ENCODE assay signal across 8 mouse cellular contexts in the genomic region with DNA sequence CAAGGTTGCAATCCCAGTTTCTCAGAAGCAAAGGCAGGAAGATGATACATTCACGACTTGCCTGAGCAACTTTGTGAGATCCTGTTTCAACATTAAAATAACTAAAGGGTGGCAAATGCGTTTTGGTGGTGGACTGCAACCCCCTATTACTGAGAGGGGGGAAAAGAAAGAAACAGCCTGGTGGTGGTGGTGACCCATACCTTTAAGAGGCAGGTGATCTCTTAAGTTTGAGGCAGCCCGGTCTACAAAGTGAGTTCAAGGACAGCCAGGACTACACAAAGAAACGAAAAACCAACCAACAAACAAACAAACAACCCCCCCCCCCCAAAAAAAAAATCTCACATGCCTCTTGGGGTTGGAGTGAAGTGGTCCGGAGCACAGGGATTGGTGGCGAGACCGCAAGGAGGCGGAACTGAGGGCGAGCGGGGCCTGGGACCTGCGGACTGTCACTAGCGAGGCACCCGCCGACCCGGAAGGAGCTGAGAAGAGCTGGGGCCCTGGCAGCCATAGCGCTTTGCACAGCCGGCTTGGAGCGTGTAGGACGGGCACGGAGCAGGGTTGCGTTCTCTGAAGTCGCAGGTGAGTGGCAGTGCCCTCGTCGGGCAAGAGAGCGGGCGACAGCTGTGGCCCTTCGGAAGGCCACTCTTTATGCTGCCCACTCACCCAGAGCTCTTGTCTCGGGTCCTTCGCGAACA. TPM values are rescaled to one million over a fixed set of nuclear protein-coding genes. Genes with fewer than 3 reads are reported as not detected.
DNase-seq lines count a peak whose midpoint lies in the region; ATAC-seq and TF ChIP-seq lines count a peak whose summit lies in the region.

Gene Sec24a (minus strand): TSS at position 422 of the 695 bp plus-strand sequence.
Gene Sar1b (plus strand): TSS at position 475 of the 695 bp plus-strand sequence.

- ATAC-seq in erythroblast, adult 5-6 weeks (replicated peaks; ENCODE audit: low FRiP score, poor library complexity, severe bottlenecking) = peak; percentile 99
- peak; percentile 91 for ATAC-seq in kidney, embryonic 15.5 days (replicated peaks; ENCODE audit: low FRiP score)

- peak within 1 kb of the TSS; percentile 83 for H3K4me2 ChIP-seq in kidney, embryonic 15.5 days

- WGBS in heart, embryonic 10.5 days = under 1% methylated on average over 30 of the region's 30 CpGs
- whole genome bisulfite sequencing in kidney, embryonic 15.5 days = 1% methylated on average over 30 of the region's 30 CpGs

- DNase-seq in CD4-positive helper T cell, adult 2 months (ENCODE audit: low read depth, low spot score) = peak; percentile 88
- peak; percentile 95 for DNase-seq in brain, embryonic 14.5 days (ENCODE audit: low read depth)
- peak; percentile 93 for DNase-seq in heart, embryonic 10.5 days (ENCODE audit: low spot score)
- peak; percentile 87 for DNase-seq in liver
- DNase-seq in monocyte, adult 2 months (ENCODE audit: low read depth in 1 of 2, low spot score in 2 of 2) = peak; percentile 45 to 73
- DNase-seq in spleen, postnatal 14 days (ENCODE audit: low spot score in 2 of 2) = peak; percentile 66 to 77

- H3K4me1 ChIP-seq in heart, embryonic 10.5 days = peaks cover 15% of the 10 kb centered on the region
- peaks cover 20% of the 10 kb centered on the region for H3K4me1 ChIP-seq in kidney, embryonic 15.5 days

- H3K36me3 ChIP-seq in heart, embryonic 10.5 days = 0 out of 2 replicates have a peak, but pooled peaks cover 4% of the 10 kb centered on the region
- no peaks in the 10 kb centered on the region for H3K36me3 ChIP-seq in kidney, embryonic 15.5 days

- peak within 1 kb of the TSS; percentile 94 for H3K9ac ChIP-seq in kidney, embryonic 15.5 days

- H3K4me3 ChIP-seq in heart, embryonic 10.5 days = peak within 1 kb of the TSS; percentile 94
- peak within 1 kb of the TSS; percentile 98 for H3K4me3 ChIP-seq in kidney, embryonic 15.5 days (replicated peaks)

- TF ChIP-seq POLR2A in brain, embryonic 14.5 days (IDR thresholded peaks at IDR 0.05; ENCODE audit: borderline replicate concordance, extremely low read depth, insufficient read depth, insufficient read length, poor library complexity, severe bottlenecking) = peak; percentile 48; the same call in 1 of the 2 replicates

- 0 out of 2 replicates have a peak, but pooled peaks cover 5% of the 10 kb centered on the region for H3K27me3 ChIP-seq in heart, embryonic 10.5 days (ENCODE audit: insufficient read depth, poor library complexity, severe bottlenecking)
- H3K27me3 ChIP-seq in kidney, embryonic 15.5 days = peaks cover 9% of the 10 kb centered on the region

- H3K27ac ChIP-seq in heart, embryonic 10.5 days = peak within 1 kb of the TSS; percentile 90
- H3K27ac ChIP-seq in kidney, embryonic 15.5 days = peak within 1 kb of the TSS; percentile 49; the same call in 1 of the 2 replicates

- H3K9me3 ChIP-seq in heart, embryonic 10.5 days = no peaks in the 10 kb centered on the region
- H3K9me3 ChIP-seq in kidney, embryonic 15.5 days (replicated peaks) = no peaks in the 10 kb centered on the region

- no peak for TF ChIP-seq CTCF in brain, embryonic 14.5 days (IDR thresholded peaks at IDR 0.05; ENCODE audit: borderline replicate concordance, extremely low read depth, insufficient read depth, insufficient read length)

RNA-seq across cellular contexts. Expression of gene Sec24a, which starts in this region (rescaled TPM):
- polyA plus RNA-seq in brain, embryonic 14.5 days (2012; rRNA removed) = 8.3 and 13.9 TPM in 2 replicates
- total RNA-seq in erythroblast, adult 5-6 weeks (2015; ENCODE audit: low replicate concordance) = 4.2 and 7.3 TPM in 2 replicates
- total RNA-seq in erythroblast, adult 5-6 weeks (2017; ENCODE audit: low replicate concordance) = 2.0 and 2.6 TPM in 2 replicates
- polyA plus RNA-seq in heart, embryonic 10.5 days (2016; fragmentation: Nextera tagmentation; extraction: Ambion mirVana) = 14.3 and 15.0 TPM in 2 replicates
- polyA plus RNA-seq in kidney, embryonic 15.5 days (2015; fragmentation: Nextera tagmentation; extraction: Ambion mirVana) = 14.3 and 15.3 TPM in 2 replicates

RNA-seq across cellular contexts. Expression of gene Sar1b, which starts in this region (rescaled TPM):
- polyA plus RNA-seq in brain, embryonic 14.5 days (2012; rRNA removed) = 91.1 and 97.9 TPM in 2 replicates
- 46.6 and 58.4 TPM in 2 replicates for total RNA-seq in erythroblast, adult 5-6 weeks (2015; ENCODE audit: low replicate concordance)
- total RNA-seq in erythroblast, adult 5-6 weeks (2017; ENCODE audit: low replicate concordance) = 10.6 and 21.3 TPM in 2 replicates
- polyA plus RNA-seq in heart, embryonic 10.5 days (2016; fragmentation: Nextera tagmentation; extraction: Ambion mirVana) = 125 and 134 TPM in 2 replicates
- polyA plus RNA-seq in kidney, embryonic 15.5 days (2015; fragmentation: Nextera tagmentation; extraction: Ambion mirVana) = 111 and 114 TPM in 2 replicates

Comparison
In these comparisons a context has a peak if more than half of its experiments do, and no peak if none do; other contexts are left out.
1. Peak in every context shown above with its lines: DNase-seq, ATAC-seq, H3K4me3 ChIP-seq and H3K27ac ChIP-seq.